Mouse (Mus musculus) heart, postnatal 0 days (tissue): ENCODE data around the gene Tango2.

Experiments
- CTCF ChIP-seq: IDR thresholded peaks from 2 replicates; pipeline ENCODE4 v1.5.1; 2016; ENCODE audit warnings: antibody characterized with exemption, control low read depth, low read depth
- EP300 ChIP-seq: IDR thresholded peaks from 2 replicates; pipeline ENCODE4 v1.6.1; 2016; ENCODE audit warnings: antibody characterized with exemption, low read depth

DNA sequence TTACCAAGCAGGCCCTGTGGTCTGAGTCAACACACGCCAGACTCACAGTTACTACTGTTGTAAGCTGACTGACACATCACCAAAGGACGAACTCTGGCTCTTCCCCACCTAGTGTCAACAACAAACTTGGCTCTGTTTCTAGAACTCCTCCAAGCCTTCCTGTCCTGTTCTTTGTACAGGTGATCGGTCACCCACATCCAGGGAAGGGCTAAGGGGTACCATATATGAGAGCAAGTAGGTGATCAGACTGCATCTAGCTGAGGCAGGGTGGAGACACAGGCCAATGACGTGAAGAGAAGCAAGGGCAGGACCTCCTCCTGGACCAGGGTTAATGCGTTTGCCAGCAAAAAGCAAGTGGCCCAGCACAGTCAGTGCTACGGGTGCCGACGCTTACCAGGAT lies 6.3 kb downstream of the Tango2 start:
- TF ChIP-seq CTCF (no peak), EP300 (no peak)
